Mouse (Mus musculus) lung, embryonic 16.5 days (tissue): ENCODE results near the gene Rab26. TPM values are rescaled to one million over a fixed set of nuclear protein-coding genes. Genes with fewer than 3 reads are reported as not detected.

Source experiments
- ATAC-seq: fragments of 200-750 bp; cut with Nextera tagmentation; 2 replicates; pipeline ENCODE4 v1.8.0; 2017; ENCODE audit warnings: low read depth, mild to moderate bottlenecking, moderate library complexity
- H3K27ac ChIP-seq: fragments of 300-500 bp; sonication (generic); 2 replicates; pipeline ENCODE4 v1.5.1; 2014; ENCODE audit warnings: mild to moderate bottlenecking, control low read depth, low read length
- H3K27me3 ChIP-seq: fragments of 300-500 bp; sonication (generic); 2 replicates; pipeline ENCODE4 v1.6.1; 2014; ENCODE audit warnings: low read depth, low read length, mixed read lengths; ENCODE audit not compliant: control insufficient read depth, insufficient read depth
- H3K36me3 ChIP-seq: fragments of 300-500 bp; sonication (generic); 2 replicates; pipeline ENCODE4 v1.6.1; 2014; ENCODE audit warnings: low read length; ENCODE audit not compliant: control insufficient read depth, insufficient read depth
- H3K4me1 ChIP-seq: fragments of 300-500 bp; sonication (generic); replicated peaks from 2 replicates; pipeline ENCODE4 v1.6.1; 2014; ENCODE audit warnings: low read length, mixed read lengths; ENCODE audit not compliant: control insufficient read depth, insufficient read depth
- H3K4me2 ChIP-seq: fragments of 300-500 bp; sonication (generic); 2 replicates; pipeline ENCODE4 v1.6.1; 2014; ENCODE audit warnings: low read depth, low read length, control low read depth
- H3K4me3 ChIP-seq: fragments of 300-500 bp; sonication (generic); 2 replicates; pipeline ENCODE4 v1.5.1; 2014; ENCODE audit warnings: mild to moderate bottlenecking, low read length, control low read depth
- H3K9ac ChIP-seq: fragments of 300-500 bp; sonication (generic); 2 replicates; pipeline ENCODE4 v1.6.1; 2014; ENCODE audit warnings: low read length, control low read depth
- H3K9me3 ChIP-seq: fragments of 300-500 bp; sonication (generic); 2 replicates; pipeline ENCODE4 v1.6.1; 2016; ENCODE audit warnings: low read length; ENCODE audit not compliant: control insufficient read depth
- WGBS: fragments of 180-500 bp; shearing (Covaris S2); extraction: QIAGEN DNeasy Blood & Tissue Kit; methylation state at CpG from one replicate; pipeline ENCODE4 v1.1.7; 2014; 5-methylcytosine and 5-hydroxymethylcytosine counted together
- polyA plus RNA-seq: library from polyadenylated mRNA; unstranded; fragments of >200 nt; fragmentation: Nextera tagmentation; extraction: Ambion mirVana; gene quantifications from 2 replicates; pipeline ENCODE4 v1.2.1, GENCODE M21; 2015

Rab26 gene
- polyA plus RNA-seq, 1 experiment from 2014 or later, result 2.6 TPM

DNA sequence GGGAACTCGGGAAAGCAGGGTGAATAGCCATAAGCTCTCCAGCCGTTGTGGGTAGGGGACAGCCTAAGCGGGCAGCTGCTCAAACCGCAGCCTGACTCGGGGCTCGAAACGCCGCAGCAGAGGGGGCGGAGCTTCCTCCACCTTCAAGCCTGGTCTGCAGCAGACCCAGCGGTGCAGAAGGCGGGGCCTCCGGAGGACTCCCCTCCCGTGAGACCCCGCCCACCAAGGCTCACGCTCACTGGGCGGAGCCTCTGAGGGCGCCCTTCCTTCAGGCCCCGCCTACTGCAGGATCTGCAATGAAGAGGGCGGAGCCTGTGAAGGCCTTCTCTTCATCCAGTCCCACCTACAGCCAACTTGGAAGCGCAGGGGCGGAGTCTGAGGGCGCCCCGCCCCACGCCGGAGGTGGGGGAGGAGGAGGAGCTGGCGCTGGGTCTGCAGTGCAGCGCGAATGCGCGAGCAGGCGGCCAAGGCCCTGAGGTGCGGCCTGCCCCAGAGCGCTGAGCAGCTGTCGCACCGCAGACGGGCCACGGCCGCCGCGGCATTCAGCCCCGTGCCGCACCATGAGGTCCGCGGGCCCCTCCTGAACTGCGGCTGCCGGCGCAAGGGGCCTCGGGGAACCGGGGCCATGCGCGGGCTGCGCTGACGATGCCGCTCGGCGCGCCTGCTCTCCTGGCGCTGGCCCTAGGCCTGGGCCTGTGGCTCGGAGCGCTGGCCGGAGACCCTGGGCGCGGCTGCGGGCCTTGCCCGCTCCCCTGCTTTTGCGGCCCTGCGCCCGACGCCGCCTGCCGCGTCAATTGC is 15.8 kb upstream of the Rab26 start, which contains the start of gene Pkd1:
Gene Pkd1 (plus strand): TSS at position 217 of the 798 bp plus-strand sequence.
- H3K36me3 ChIP-seq, result no peaks in the 10 kb centered on the region
- ATAC-seq, result peak; percentile 97
- under 1% methylated on average over 50 of the region's 72 CpGs for WGBS
- H3K9me3 ChIP-seq, result no peaks in the 10 kb centered on the region
- peak within 1 kb of the TSS; percentile 93 for H3K27ac ChIP-seq
- H3K4me3 ChIP-seq, result peak within 1 kb of the TSS; percentile 82
- peaks cover 17% of the 10 kb centered on the region for H3K4me1 ChIP-seq
- H3K4me2 ChIP-seq, result peak within 1 kb of the TSS; percentile 78
- H3K9ac ChIP-seq, result peak within 1 kb of the TSS; percentile 82
- no peaks in the 10 kb centered on the region for H3K27me3 ChIP-seq

DNA sequence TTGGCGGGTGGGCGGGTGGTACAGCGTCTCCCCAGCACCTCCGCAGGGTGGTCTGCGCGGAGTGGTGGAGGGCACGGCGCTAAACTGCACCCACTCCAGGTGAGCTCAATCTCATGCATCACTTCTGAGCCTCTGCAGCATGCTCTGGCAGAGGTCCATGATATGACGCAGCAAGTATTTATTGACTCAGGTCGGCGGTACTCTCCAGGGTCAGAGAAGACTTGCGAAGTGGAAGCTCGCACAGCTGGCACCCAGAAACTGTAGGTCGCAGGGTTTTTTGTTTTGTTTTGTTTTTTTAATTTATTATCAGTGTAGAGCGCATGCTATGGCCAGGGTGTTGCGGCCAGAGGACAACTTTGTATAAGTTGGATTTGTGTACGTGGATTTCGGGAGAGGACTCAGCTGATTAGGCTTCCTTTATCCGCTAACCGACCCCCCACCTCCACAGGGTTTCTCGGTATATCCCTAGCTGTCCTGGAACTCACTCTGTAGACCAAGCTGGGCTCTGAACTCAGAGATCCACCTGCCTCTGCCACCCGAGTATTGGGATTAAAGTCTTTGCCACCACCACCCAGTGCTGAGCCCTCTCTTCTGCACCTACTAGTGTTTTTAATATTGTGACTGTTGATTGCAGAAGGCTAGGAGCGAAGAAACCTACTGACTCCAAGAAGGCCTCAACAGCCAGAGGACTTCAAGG is 15.1 kb upstream of the Rab26 start:
- no peaks in the 10 kb centered on the region for H3K27me3 ChIP-seq
- H3K4me3 ChIP-seq, result peak overlapping the region; percentile 82
- H3K9me3 ChIP-seq, result no peaks in the 10 kb centered on the region
- 1% methylated on average over 23 of the region's 23 CpGs for WGBS
- H3K4me1 ChIP-seq, result peaks cover 17% of the 10 kb centered on the region
- peak overlapping the region; percentile 55 for H3K9ac ChIP-seq
- ATAC-seq, result peak; percentile 15; the same call in 1 of the 2 replicates
- H3K27ac ChIP-seq, result peak overlapping the region; percentile 78
- H3K4me2 ChIP-seq, result peak overlapping the region; percentile 69
- H3K36me3 ChIP-seq, result no peaks in the 10 kb centered on the region

DNA sequence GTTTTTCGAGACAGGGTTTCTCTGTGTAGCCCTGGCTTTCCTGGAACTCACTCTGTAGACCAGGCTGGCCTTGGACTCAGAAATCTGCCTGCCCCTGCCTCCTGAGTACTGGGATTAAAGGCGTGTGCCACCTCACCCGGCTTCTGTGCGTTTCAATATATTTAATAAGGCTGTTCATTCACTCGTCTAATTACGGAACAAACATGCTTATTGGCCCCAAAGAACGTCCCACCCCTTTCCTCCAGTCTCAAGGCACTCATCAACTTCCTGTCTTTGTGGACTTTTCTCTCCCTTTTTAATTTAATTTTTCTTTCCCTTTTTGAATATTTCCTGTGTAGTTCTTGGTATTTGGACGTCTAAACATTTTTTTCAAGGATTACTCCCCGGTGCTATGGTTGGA is 14.4 kb upstream of the Rab26 start:
- WGBS, result 16% methylated on average over 9 of the region's 9 CpGs
- Histone ChIP-seq H3K27ac (peak overlapping the region; percentile 78; the same call in 1 of the 2 replicates), H3K27me3 (no peaks in the 10 kb centered on the region)

DNA sequence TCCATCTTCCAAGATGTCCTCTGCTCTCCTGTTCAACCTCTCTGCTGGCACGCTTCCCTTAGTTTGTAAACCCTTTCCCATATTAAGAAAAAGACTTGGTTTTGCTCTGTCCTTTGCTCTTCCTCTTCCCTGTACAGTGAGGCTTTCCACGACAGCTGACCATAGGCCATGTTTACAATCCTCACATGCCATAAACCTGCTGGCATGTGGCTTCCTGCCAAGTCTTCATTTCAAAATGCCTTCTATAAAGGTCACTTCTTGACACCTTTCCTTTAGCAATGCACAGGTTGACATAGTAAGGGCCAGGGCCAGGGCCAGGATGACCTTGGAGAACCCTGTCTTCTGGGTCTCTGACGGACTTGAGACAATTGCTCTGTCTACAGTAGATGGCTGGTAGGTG is 12.2 kb upstream of the Rab26 start:
- Histone ChIP-seq H3K4me3 (no peak overlapping the region), H3K27ac (no peak overlapping the region), H3K4me1 (peaks cover 8% of the 10 kb centered on the region), H3K9ac (no peak overlapping the region), H3K4me2 (no peak overlapping the region), H3K27me3 (no peaks in the 10 kb centered on the region), H3K36me3 (no peaks in the 10 kb centered on the region), H3K9me3 (no peaks in the 10 kb centered on the region)
- ATAC-seq, result no peak
- WGBS, result 68% methylated on average over 3 of the region's 3 CpGs

More for the DNA sequence above, 14.4 kb upstream of the Rab26 start:
- Histone ChIP-seq H3K4me3 (peak overlapping the region; percentile 82), H3K9ac (peak overlapping the region; percentile 55), H3K36me3 (no peaks in the 10 kb centered on the region), H3K4me1 (peaks cover 17% of the 10 kb centered on the region), H3K9me3 (no peaks in the 10 kb centered on the region), H3K4me2 (peak overlapping the region; percentile 69)
- no peak for ATAC-seq

DNA sequence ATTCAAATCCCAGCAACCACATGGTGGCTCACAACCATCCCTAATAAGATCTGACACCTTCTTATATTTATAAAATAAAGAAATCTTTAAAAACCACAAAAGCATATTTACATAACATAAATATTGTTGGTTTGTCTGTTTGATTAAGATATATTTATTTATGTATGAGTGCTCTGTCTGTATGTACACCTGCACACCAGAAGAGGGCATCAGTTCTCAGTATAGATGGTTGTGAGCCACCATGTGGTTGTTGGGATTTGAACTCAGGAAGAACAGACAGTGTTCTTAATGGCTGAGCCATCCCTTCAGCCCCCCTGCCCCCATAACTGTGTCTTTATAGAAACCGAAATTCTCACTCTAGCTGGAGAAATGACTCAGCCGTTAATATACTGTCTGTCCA is 11.2 kb upstream of the Rab26 start:
- no peaks in the 10 kb centered on the region for H3K36me3 ChIP-seq
- no peak overlapping the region for H3K9ac ChIP-seq
- ATAC-seq, result no peak
- H3K9me3 ChIP-seq, result no peaks in the 10 kb centered on the region
- H3K4me2 ChIP-seq, result no peak overlapping the region
- H3K4me1 ChIP-seq, result peaks cover 3% of the 10 kb centered on the region; the same call in 1 of the 2 replicates
- no peak overlapping the region for H3K27ac ChIP-seq
- H3K4me3 ChIP-seq, result no peak overlapping the region
- no peaks in the 10 kb centered on the region for H3K27me3 ChIP-seq
- 80% methylated on average over 2 of the region's 2 CpGs for WGBS

DNA sequence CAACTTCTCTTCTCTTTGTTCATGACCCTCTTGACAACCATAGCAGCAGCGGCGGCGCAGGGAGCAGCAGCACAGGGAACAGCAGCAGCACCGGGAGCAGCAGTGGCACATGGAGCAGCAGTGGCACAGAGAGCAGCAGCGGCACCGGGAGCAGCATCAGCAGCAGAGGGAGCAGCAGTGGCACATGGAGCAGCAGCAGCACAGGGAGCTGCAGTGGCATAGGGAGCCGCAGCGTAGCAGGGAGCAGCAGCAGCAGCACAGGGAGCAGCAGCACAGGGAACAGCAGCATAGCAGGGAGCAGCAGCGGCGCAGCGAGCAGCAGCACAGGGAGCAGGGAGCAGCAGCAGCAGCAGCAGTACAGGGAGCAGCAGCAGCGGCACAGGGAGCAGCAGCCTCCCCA is 10.6 kb upstream of the Rab26 start:
- Histone ChIP-seq H3K36me3 (no peaks in the 10 kb centered on the region), H3K4me2 (no peak overlapping the region; the same call in 1 of the 2 replicates), H3K9ac (peak overlapping the region; percentile 8; the same call in 1 of the 2 replicates)

DNA sequence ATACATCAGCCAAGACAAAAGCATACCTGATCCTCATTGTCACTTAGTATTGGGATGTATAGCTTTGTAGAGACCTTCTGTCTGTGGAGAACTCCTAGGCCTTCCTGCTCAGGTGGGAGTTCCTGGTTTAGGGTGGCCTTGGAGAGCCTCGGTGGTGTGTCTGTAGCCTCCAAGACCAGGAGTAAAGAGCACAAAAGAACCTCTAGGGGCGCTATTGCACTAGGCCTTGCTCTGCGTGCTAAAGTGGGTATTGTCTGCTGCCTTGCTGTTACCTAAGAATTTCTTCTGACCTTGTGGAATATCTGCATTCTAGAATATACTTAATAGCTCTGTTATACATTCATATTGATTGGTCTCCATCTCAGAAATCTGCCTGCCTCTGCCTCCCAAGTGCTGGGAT is 6.4 kb upstream of the Rab26 start:
- ATAC-seq, result peak; percentile 45; the same call in 1 of the 2 replicates
- no peak overlapping the region for H3K9ac ChIP-seq
- no peaks in the 10 kb centered on the region for H3K9me3 ChIP-seq
- no peaks in the 10 kb centered on the region for H3K27me3 ChIP-seq
- no peak overlapping the region for H3K4me2 ChIP-seq
- no peaks in the 10 kb centered on the region for H3K36me3 ChIP-seq
- WGBS, result 9% methylated on average over 3 of the region's 3 CpGs
- no peak overlapping the region for H3K4me3 ChIP-seq
- H3K4me1 ChIP-seq, result peaks cover 2% of the 10 kb centered on the region; the same call in 1 of the 2 replicates
- no peak overlapping the region for H3K27ac ChIP-seq

More for the DNA sequence above, 10.6 kb upstream of the Rab26 start:
- H3K4me1 ChIP-seq, result peaks cover 3% of the 10 kb centered on the region; the same call in 1 of the 2 replicates
- H3K4me3 ChIP-seq, result no peak overlapping the region
- H3K27ac ChIP-seq, result no peak overlapping the region
- ATAC-seq, result no peak
- 9% methylated on average over 12 of the region's 12 CpGs for WGBS
- H3K27me3 ChIP-seq, result no peaks in the 10 kb centered on the region
- no peaks in the 10 kb centered on the region for H3K9me3 ChIP-seq

- 63% methylated on average over 8 of the region's 8 CpGs for WGBS
- no peaks in the 10 kb centered on the region for H3K27me3 ChIP-seq
- H3K9me3 ChIP-seq, result no peaks in the 10 kb centered on the region
- ATAC-seq, result no peak
- H3K4me2 ChIP-seq, result no peak overlapping the region
- H3K4me3 ChIP-seq, result no peak overlapping the region
- H3K27ac ChIP-seq, result no peak overlapping the region
- H3K9ac ChIP-seq, result no peak overlapping the region
- H3K36me3 ChIP-seq, result no peaks in the 10 kb centered on the region
- peaks cover 2% of the 10 kb centered on the region; the same call in 1 of the 2 replicates for H3K4me1 ChIP-seq
Measured at GRCm38 (mm10) chr17:24538950-24539349, 4.9 kb upstream of the Rab26 start.

GRCm38 (mm10) chr17:24537536-24537935 is 3.5 kb upstream of the Rab26 start:
- 0 out of 2 replicates have a peak, but pooled peaks have one; percentile 26 for ATAC-seq
- no peaks in the 10 kb centered on the region for H3K27me3 ChIP-seq

More at GRCm38 (mm10) chr17:24537536-24537935, 3.5 kb upstream of the Rab26 start:
- 13% methylated on average over 3 of the region's 3 CpGs for WGBS
- Histone ChIP-seq H3K36me3 (no peaks in the 10 kb centered on the region), H3K9me3 (no peaks in the 10 kb centered on the region), H3K9ac (no peak overlapping the region), H3K4me1 (peaks cover 12% of the 10 kb centered on the region), H3K4me3 (no peak overlapping the region), H3K4me2 (no peak overlapping the region), H3K27ac (peak overlapping the region; percentile 5; the same call in 1 of the 2 replicates)
